Mouse (Mus musculus): ENCODE results near the gene Rtkn2. TPM values are rescaled to one million over a fixed set of nuclear protein-coding genes. Genes with fewer than 3 reads are reported as not detected.

Rtkn2 gene
- polyA plus RNA-seq, 1 experiment, result not detected

GRCm38 (mm10) chr10:68043973-68044372 lies 64.6 kb downstream of the Rtkn2 start:
- H3K4me3 ChIP-seq (ENCODE audit: insufficient read depth, low read depth, low read length), result no peak overlapping the region
- no peak overlapping the region for H3K27ac ChIP-seq (replicated peaks; ENCODE audit: low read depth, low read length)
- H3K4me1 ChIP-seq (ENCODE audit: control insufficient read depth, insufficient read depth, insufficient read length, low read length), result no peaks in the 10 kb centered on the region

GRCm38 (mm10) chr10:68044864-68045263 lies 65.5 kb downstream of the Rtkn2 start:
- Histone ChIP-seq H3K4me1 (ENCODE audit: control insufficient read depth, insufficient read depth, insufficient read length, low read length) (no peaks in the 10 kb centered on the region), H3K4me3 (ENCODE audit: insufficient read depth, low read depth, low read length) (no peak overlapping the region), H3K27ac (replicated peaks; ENCODE audit: low read depth, low read length) (no peak overlapping the region)

- no peak overlapping the region for H3K27ac ChIP-seq (replicated peaks; ENCODE audit: low read depth, low read length)
- no peaks in the 10 kb centered on the region for H3K4me1 ChIP-seq (ENCODE audit: control insufficient read depth, insufficient read depth, insufficient read length, low read length)
- H3K4me3 ChIP-seq (ENCODE audit: insufficient read depth, low read depth, low read length), result no peak overlapping the region
Observed at GRCm38 (mm10) chr10:68048641-68049305, 69.4 kb downstream of the Rtkn2 start.

GRCm38 (mm10) chr10:68050882-68051281 lies 71.5 kb downstream of the Rtkn2 start:
- no peak overlapping the region for H3K27ac ChIP-seq (replicated peaks; ENCODE audit: low read depth, low read length)
- H3K4me3 ChIP-seq (ENCODE audit: insufficient read depth, low read depth, low read length), result no peak overlapping the region
- no peaks in the 10 kb centered on the region for H3K4me1 ChIP-seq (ENCODE audit: control insufficient read depth, insufficient read depth, insufficient read length, low read length)

- H3K4me3 ChIP-seq (ENCODE audit: insufficient read depth, low read depth, low read length), result no peak overlapping the region
- H3K4me1 ChIP-seq (ENCODE audit: control insufficient read depth, insufficient read depth, insufficient read length, low read length), result no peaks in the 10 kb centered on the region
Observed at GRCm38 (mm10) chr10:68051316-68051933, 72.1 kb downstream of the Rtkn2 start.

GRCm38 (mm10) chr10:68052307-68052706 lies 72.9 kb downstream of the Rtkn2 start:
- Histone ChIP-seq H3K27ac (replicated peaks; ENCODE audit: low read depth, low read length) (no peak overlapping the region), H3K4me1 (ENCODE audit: control insufficient read depth, insufficient read depth, insufficient read length, low read length) (no peaks in the 10 kb centered on the region), H3K4me3 (ENCODE audit: insufficient read depth, low read depth, low read length) (no peak overlapping the region)

More at GRCm38 (mm10) chr10:68051316-68051933, 72.1 kb downstream of the Rtkn2 start:
- H3K27ac ChIP-seq (replicated peaks; ENCODE audit: low read depth, low read length), result no peak overlapping the region

GRCm38 (mm10) chr10:68054131-68054530 lies 74.8 kb downstream of the Rtkn2 start:
- no peak overlapping the region for H3K27ac ChIP-seq (replicated peaks; ENCODE audit: low read depth, low read length)
- H3K4me3 ChIP-seq (ENCODE audit: insufficient read depth, low read depth, low read length), result no peak overlapping the region
- no peaks in the 10 kb centered on the region for H3K4me1 ChIP-seq (ENCODE audit: control insufficient read depth, insufficient read depth, insufficient read length, low read length)

- Histone ChIP-seq H3K4me3 (ENCODE audit: insufficient read depth, low read depth, low read length) (no peak overlapping the region), H3K27ac (replicated peaks; ENCODE audit: low read depth, low read length) (no peak overlapping the region), H3K4me1 (ENCODE audit: control insufficient read depth, insufficient read depth, insufficient read length, low read length) (no peaks in the 10 kb centered on the region)
Observed at GRCm38 (mm10) chr10:68054706-68055105, 75.3 kb downstream of the Rtkn2 start.

GRCm38 (mm10) chr10:68057841-68058240 lies 78.5 kb downstream of the Rtkn2 start:
- Histone ChIP-seq H3K4me1 (ENCODE audit: control insufficient read depth, insufficient read depth, insufficient read length, low read length) (no peaks in the 10 kb centered on the region), H3K27ac (replicated peaks; ENCODE audit: low read depth, low read length) (no peak overlapping the region), H3K4me3 (ENCODE audit: insufficient read depth, low read depth, low read length) (no peak overlapping the region)

- peaks cover 2% of the 10 kb centered on the region; the same call in 1 of the 2 replicates for H3K4me1 ChIP-seq (ENCODE audit: control insufficient read depth, insufficient read depth, insufficient read length, low read length)
- no peak overlapping the region for H3K4me3 ChIP-seq (ENCODE audit: insufficient read depth, low read depth, low read length)
- no peak overlapping the region for H3K27ac ChIP-seq (replicated peaks; ENCODE audit: low read depth, low read length)
Observed at GRCm38 (mm10) chr10:68058378-68058777, 79.0 kb downstream of the Rtkn2 start.

GRCm38 (mm10) chr10:68060590-68061248 lies 81.3 kb downstream of the Rtkn2 start:
- Histone ChIP-seq H3K4me3 (ENCODE audit: insufficient read depth, low read depth, low read length) (no peak overlapping the region), H3K27ac (replicated peaks; ENCODE audit: low read depth, low read length) (no peak overlapping the region; the same call in 1 of the 2 replicates), H3K4me1 (ENCODE audit: control insufficient read depth, insufficient read depth, insufficient read length, low read length) (peaks cover 6% of the 10 kb centered on the region)

- Histone ChIP-seq H3K4me3 (ENCODE audit: insufficient read depth, low read depth, low read length) (no peak overlapping the region), H3K27ac (replicated peaks; ENCODE audit: low read depth, low read length) (no peak overlapping the region), H3K4me1 (ENCODE audit: control insufficient read depth, insufficient read depth, insufficient read length, low read length) (peaks cover 6% of the 10 kb centered on the region)
Observed at GRCm38 (mm10) chr10:68061249-68061615, 81.9 kb downstream of the Rtkn2 start.

GRCm38 (mm10) chr10:68063806-68064545 lies 84.6 kb downstream of the Rtkn2 start:
- H3K4me3 ChIP-seq (ENCODE audit: insufficient read depth, low read depth, low read length), result 0 out of 2 replicates have a peak overlapping the region, but pooled peaks have one; percentile 13
- peaks cover 6% of the 10 kb centered on the region for H3K4me1 ChIP-seq (ENCODE audit: control insufficient read depth, insufficient read depth, insufficient read length, low read length)
- peak overlapping the region; percentile 33; the same call in 1 of the 2 replicates for H3K27ac ChIP-seq (replicated peaks; ENCODE audit: low read depth, low read length)

GRCm38 (mm10) chr10:68064571-68064970 lies 85.2 kb downstream of the Rtkn2 start:
- no peak overlapping the region for H3K27ac ChIP-seq (replicated peaks; ENCODE audit: low read depth, low read length)
- peaks cover 6% of the 10 kb centered on the region for H3K4me1 ChIP-seq (ENCODE audit: control insufficient read depth, insufficient read depth, insufficient read length, low read length)
- H3K4me3 ChIP-seq (ENCODE audit: insufficient read depth, low read depth, low read length), result no peak overlapping the region

- peaks cover 6% of the 10 kb centered on the region for H3K4me1 ChIP-seq (ENCODE audit: control insufficient read depth, insufficient read depth, insufficient read length, low read length)
- no peak overlapping the region for H3K27ac ChIP-seq (replicated peaks; ENCODE audit: low read depth, low read length)
- no peak overlapping the region for H3K4me3 ChIP-seq (ENCODE audit: insufficient read depth, low read depth, low read length)
Observed at GRCm38 (mm10) chr10:68066173-68066572, 86.8 kb downstream of the Rtkn2 start.

All from brown adipose tissue, adult 24 weeks (tissue).